Mouse (Mus musculus) granulocyte monocyte progenitor cell, adult 5-6 weeks (primary cell): Measurements from ENCODE around the gene Gm13697. TPM values are rescaled to one million over a fixed set of nuclear protein-coding genes. Genes with fewer than 3 reads are reported as not detected.
"Not testable (repeated sequence)": the region's sequence is repeated elsewhere in the genome, so short reads cannot be mapped to it uniquely, and the experiment has no call there.

Experiments used
- ATAC-seq: replicated peaks from 2 replicates; pipeline ENCODE4 v1.8.0; 2016; ENCODE audit warnings: mild to moderate bottlenecking, moderate TSS enrichment, inconsistent platforms; ENCODE audit not compliant: poor library complexity, severe bottlenecking
- total RNA-seq, 2 experiments: library from RNA; stranded (forward) in 1 of 2; stranded (reverse) in 1 of 2; fragments of 200-712, 200-1000 nt in 1 of 2; fragments of >200 nt in 1 of 2; fragmentation: Nextera tagmentation in 1 of 2; gene quantifications; 2 replicates each; pipeline ENCODE4 v1.2.3; 2014 to 2017

Gene Gm13697
- total RNA-seq (2014; fragmentation: Nextera tagmentation) (not detected in 2 replicates), total RNA-seq (2017) (0.10 and 0.13 TPM in 2 replicates)

DNA sequence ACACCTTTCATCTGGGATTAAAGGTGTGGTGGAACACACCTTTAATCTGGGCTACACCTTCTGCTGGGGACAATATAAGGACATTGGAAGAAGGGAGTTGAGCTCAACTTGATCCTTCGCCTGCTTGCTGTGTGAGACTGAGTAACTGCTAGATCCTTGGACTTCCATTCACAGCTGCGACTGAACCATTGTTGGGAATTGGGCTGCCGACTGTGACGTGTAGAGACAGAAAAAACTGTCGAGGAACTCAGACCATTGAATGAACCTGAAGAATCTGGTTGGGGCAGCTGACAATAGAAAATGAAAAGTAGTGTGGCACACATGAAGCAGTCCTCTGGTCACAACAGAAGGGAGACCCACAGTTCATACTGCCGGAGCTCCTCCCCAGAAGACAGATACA lies at the start of gene Gm13697:
Gene Gm13697 (plus strand): TSS at position 301 of the 400 bp plus-strand sequence.
- ATAC-seq, result not testable (repeated sequence)

GRCm38 (mm10) chr2:83940931-83941361 lies 43.6 kb upstream of the Gm13697 start, which contains the start of gene Zswim2:
Gene Zswim2, minus strand, starts transcription at chr2:83941228.
- ATAC-seq, result peak; percentile 90

DNA sequence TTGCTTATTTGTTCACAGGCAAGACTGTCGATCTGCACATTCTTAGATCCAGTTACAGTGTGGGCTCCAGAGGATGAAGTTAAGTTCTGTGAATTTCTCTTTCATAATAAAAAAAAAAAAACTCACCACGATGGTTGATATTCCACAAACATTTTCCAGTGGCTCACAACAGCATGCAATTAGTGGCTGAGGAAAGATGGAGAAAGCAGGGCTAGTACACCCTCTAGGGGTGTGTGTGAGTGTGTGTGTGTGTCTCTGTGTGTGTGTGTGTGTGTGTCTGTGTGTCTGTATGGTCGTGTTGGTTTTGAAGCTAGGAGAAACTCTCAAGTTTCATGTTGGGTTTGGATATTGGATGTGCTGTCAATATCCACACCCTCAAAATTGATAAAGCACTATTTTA lies 43.2 kb upstream of the Gm13697 start:
- ATAC-seq, result 0 out of 2 replicates have a peak, but pooled peaks have one; percentile 5

GRCm38 (mm10) chr2:83941792-83942191 lies 42.8 kb upstream of the Gm13697 start:
- ATAC-seq, result peak; percentile 61

GRCm38 (mm10) chr2:83955393-83955792 lies 29.1 kb upstream of the Gm13697 start, which contains the start of gene Gm13698:
Gene Gm13698, plus strand, starts transcription at chr2:83955693.
- not testable (repeated sequence) for ATAC-seq

- ATAC-seq, result not testable (repeated sequence)
Observed at GRCm38 (mm10) chr2:83961203-83961602, 23.3 kb upstream of the Gm13697 start, which contains the start of gene Gm13693. Gene Gm13693, plus strand, starts transcription at chr2:83961503.

GRCm38 (mm10) chr2:83967013-83967412 lies 17.5 kb upstream of the Gm13697 start, which contains the start of gene Gm13695:
Gene Gm13695, plus strand, starts transcription at chr2:83967313.
- ATAC-seq, result not testable (repeated sequence)

- ATAC-seq, result not testable (repeated sequence)
Observed at GRCm38 (mm10) chr2:83972823-83973222, 11.7 kb upstream of the Gm13697 start, which contains the start of gene Gm13696. Gene Gm13696, plus strand, starts transcription at chr2:83973123.

DNA sequence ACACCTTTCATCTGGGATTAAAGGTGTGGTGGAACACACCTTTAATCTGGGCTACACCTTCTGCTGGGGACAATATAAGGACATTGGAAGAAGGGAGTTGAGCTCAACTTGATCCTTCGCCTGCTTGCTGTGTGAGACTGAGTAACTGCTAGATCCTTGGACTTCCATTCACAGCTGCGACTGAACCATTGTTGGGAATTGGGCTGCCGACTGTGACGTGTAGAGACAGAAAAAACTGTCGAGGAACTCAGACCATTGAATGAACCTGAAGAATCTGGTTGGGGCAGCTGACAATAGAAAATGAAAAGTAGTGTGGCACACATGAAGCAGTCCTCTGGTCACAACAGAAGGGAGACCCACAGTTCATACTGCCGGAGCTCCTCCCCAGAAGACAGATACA lies 5.9 kb upstream of the Gm13697 start, which contains the start of gene Gm13694:
Gene Gm13694 (plus strand): TSS at position 301 of the 400 bp plus-strand sequence.
- not testable (repeated sequence) for ATAC-seq

DNA sequence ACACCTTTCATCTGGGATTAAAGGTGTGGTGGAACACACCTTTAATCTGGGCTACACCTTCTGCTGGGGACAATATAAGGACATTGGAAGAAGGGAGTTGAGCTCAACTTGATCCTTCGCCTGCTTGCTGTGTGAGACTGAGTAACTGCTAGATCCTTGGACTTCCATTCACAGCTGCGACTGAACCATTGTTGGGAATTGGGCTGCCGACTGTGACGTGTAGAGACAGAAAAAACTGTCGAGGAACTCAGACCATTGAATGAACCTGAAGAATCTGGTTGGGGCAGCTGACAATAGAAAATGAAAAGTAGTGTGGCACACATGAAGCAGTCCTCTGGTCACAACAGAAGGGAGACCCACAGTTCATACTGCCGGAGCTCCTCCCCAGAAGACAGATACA lies 5.7 kb downstream of the Gm13697 start, which contains the start of gene Gm13691:
Gene Gm13691 (plus strand): TSS at position 301 of the 400 bp plus-strand sequence.
- ATAC-seq, result not testable (repeated sequence)

- ATAC-seq, result peak; percentile 100
Observed at GRCm38 (mm10) chr2:83993639-83994255, 9.2 kb downstream of the Gm13697 start.

- not testable (repeated sequence) for ATAC-seq
Observed at GRCm38 (mm10) chr2:83994526-83994925, 10.0 kb downstream of the Gm13697 start.

- no peak for ATAC-seq
Observed at GRCm38 (mm10) chr2:84008913-84009312, 24.4 kb downstream of the Gm13697 start.

DNA sequence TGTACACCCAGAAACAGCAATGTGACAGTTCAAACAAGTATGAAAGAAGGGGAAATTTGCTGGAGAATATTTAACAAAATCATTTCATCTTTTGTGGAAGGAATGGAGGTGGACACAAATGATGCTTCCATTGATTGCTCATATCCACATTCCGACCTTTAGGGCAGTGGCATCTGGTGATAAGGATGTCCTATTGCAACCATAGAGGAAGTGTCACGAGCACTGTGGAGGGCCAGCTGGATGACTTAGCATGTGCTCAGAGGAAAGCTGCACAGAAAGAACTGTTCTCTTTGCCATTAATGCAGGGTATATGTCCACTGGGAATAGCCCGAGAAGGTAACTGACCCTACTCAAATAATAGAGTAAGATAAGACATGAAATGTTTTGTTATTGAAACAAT lies 25.3 kb downstream of the Gm13697 start:
- peak; percentile 85 for ATAC-seq

DNA sequence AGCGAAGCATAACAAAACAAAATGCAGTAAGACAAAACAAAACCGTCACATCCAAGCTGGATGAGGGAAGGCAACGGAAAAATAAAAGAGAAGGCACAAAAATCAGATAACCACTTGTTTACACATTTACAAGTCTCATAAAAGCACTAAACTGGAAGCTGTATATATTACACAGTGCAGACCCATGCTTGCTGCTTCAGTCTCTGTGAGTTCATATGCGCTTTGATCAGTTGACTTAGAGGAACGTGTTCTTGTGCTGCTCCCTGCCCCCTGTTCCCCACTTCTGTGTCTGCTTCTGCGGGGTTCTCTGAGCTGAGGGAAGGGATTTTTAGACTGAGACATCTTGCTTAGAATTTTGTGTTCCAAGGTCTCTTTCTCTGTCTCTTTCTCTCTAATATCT lies 30.0 kb downstream of the Gm13697 start:
- no peak for ATAC-seq

DNA sequence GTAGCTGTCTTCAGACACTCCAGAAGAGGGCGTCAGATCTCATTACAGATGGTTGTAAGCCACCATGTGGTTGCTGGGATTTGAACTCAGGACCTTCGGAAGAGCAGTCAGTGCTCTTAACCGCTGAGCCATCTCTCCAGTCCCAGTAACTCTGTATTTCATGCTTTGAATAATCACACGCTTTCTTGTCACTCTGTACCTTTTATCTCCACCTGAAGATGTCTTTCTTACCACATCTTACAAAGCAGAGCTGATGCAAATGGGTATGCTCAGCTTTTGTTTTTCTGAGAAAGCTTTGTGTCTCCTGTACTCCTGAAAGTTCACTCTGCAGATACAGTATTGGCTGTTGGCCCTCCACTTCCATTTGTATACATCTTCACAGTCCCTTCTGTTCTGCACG lies 31.7 kb downstream of the Gm13697 start:
- not testable (repeated sequence) for ATAC-seq

- peak; percentile 33 for ATAC-seq
Observed at GRCm38 (mm10) chr2:84018330-84018729, 33.8 kb downstream of the Gm13697 start.

GRCm38 (mm10) chr2:84019519-84020305 lies 35.2 kb downstream of the Gm13697 start:
- peak; percentile 79 for ATAC-seq

DNA sequence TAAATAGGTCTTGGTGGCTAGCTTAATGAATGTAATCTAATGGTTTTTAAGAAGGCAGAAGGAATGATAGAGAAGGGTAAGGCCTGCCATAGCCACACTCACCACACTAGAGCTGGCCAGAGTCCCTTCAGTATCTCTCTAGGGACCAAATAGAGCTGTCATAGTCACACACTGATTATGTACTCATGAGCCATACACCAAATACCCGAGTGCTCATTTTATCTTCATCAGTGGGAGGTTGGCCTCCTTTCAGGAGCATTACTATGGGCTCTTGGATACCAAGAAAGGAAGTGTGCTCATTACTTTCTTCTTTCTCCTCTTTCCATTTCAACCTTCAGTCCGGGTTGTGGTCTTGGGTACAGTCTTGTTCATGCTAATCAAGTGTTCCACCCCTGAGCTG lies 37.4 kb downstream of the Gm13697 start:
- ATAC-seq, result no peak

DNA sequence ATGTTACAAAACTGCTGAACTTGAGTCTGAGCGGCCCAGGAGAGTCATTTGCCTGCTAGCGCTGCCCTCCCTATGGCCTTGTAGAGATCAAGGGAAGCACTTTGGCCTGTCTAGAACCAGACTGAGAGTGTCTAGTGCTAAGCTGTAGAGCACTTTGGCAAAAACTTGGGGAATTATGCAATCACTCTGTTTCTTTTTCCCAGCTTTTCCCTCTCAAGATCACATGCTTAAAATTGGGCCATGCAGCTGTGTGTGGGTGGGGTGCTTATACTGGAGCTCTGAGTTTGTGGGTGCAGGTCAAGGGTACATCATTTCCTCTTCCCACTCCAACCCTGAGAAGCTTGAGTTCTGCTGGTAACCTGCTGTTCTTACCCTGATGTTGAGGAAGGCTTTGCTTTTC lies 38.4 kb downstream of the Gm13697 start:
- peak; percentile 44 for ATAC-seq

GRCm38 (mm10) chr2:84023319-84023718 lies 38.8 kb downstream of the Gm13697 start:
- no peak for ATAC-seq
